Mouse (Mus musculus) midbrain, embryonic 13.5 days (tissue): ENCODE results near the gene Hist1h4d. TPM values are rescaled to one million over a fixed set of nuclear protein-coding genes. Genes with fewer than 3 reads are reported as not detected.
A peak's percentile ranks its signal among the peaks of the same experiment; 100 is the strongest.
"Not testable (repeated sequence)": the region's sequence is repeated elsewhere in the genome, so short reads cannot be mapped to it uniquely, and the experiment has no call there.

Experiments
- ATAC-seq: fragments of 200-750 bp; cut with Nextera tagmentation; 2 replicates; pipeline ENCODE4 v1.8.0; 2017; ENCODE audit warnings: mild to moderate bottlenecking, moderate TSS enrichment, moderate library complexity
- H3K27ac ChIP-seq: fragments of 300-500 bp; sonication (generic); 2 replicates; pipeline ENCODE4 v1.5.1; 2015; ENCODE audit warnings: inconsistent platforms, mild to moderate bottlenecking, moderate library complexity
- H3K27me3 ChIP-seq: fragments of 300-500 bp; sonication (generic); 2 replicates; pipeline ENCODE4 v1.6.1; 2015; ENCODE audit warnings: mild to moderate bottlenecking, inconsistent platforms
- H3K36me3 ChIP-seq: fragments of 300-500 bp; sonication (generic); 2 replicates; pipeline ENCODE4 v1.6.1; 2015; ENCODE audit warnings: mild to moderate bottlenecking, inconsistent platforms
- H3K4me1 ChIP-seq: fragments of 300-500 bp; sonication (generic); replicated peaks from 2 replicates; pipeline ENCODE4 v1.6.1; 2015; ENCODE audit warnings: inconsistent platforms
- H3K4me2 ChIP-seq: fragments of 300-500 bp; sonication (generic); replicated peaks from 2 replicates; pipeline ENCODE4 v1.6.1; 2015; ENCODE audit warnings: moderate library complexity, mild to moderate bottlenecking, inconsistent platforms
- H3K4me3 ChIP-seq: fragments of 300-500 bp; sonication (generic); replicated peaks from 2 replicates; pipeline ENCODE4 v1.5.1; 2015; ENCODE audit warnings: mild to moderate bottlenecking, inconsistent platforms
- H3K9ac ChIP-seq: fragments of 300-500 bp; sonication (generic); replicated peaks from 2 replicates; pipeline ENCODE4 v1.6.1; 2015; ENCODE audit warnings: mild to moderate bottlenecking, inconsistent platforms
- H3K9me3 ChIP-seq: fragments of 300-500 bp; sonication (generic); 2 replicates; pipeline ENCODE4 v1.6.1; 2016; ENCODE audit warnings: mild to moderate bottlenecking, inconsistent platforms
- WGBS: fragments of 180-500 bp; shearing (Covaris S2); methylation state at CpG from one replicate; pipeline ENCODE4 v1.1.7; 2015; 5-methylcytosine and 5-hydroxymethylcytosine counted together
- polyA plus RNA-seq: library from polyadenylated mRNA; unstranded; fragments of >200 nt; fragmentation: Nextera tagmentation; extraction: Ambion mirVana; gene quantifications from 2 replicates; pipeline ENCODE4 v1.2.1, GENCODE M21; 2015

Hist1h4d gene
- polyA plus RNA-seq, 1 experiment from 2014 or later, result 84.0 TPM

DNA sequence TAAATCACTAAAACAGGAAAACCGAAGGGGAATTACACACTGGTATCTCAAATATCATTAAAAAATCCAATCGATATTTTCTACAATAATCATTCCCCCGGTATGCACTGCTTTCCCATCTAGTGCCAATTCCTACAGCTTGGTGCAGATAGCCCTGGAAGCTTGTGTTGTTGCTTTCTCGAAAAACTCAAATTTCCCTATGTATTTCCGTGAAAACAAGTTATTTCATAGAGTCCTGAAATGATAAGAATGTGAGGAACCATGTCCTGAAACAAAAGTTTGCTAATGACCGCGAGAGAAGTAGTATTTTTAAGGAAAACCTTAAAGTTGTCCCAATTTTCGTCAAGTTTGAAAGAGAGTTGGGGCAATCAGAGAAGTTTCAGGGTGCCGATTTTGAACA is 27.0 kb upstream of the Hist1h4d start:
- Histone ChIP-seq H3K27ac (peak overlapping the region; percentile 91), H3K4me3 (peak overlapping the region; percentile 55), H3K27me3 (no peaks in the 10 kb centered on the region), H3K36me3 (no peaks in the 10 kb centered on the region), H3K4me1 (peaks cover 36% of the 10 kb centered on the region), H3K9ac (peak overlapping the region; percentile 78), H3K4me2 (peak overlapping the region; percentile 100), H3K9me3 (no peaks in the 10 kb centered on the region)
- ATAC-seq, result no peak
- 25% methylated on average over 9 of the region's 9 CpGs for WGBS

DNA sequence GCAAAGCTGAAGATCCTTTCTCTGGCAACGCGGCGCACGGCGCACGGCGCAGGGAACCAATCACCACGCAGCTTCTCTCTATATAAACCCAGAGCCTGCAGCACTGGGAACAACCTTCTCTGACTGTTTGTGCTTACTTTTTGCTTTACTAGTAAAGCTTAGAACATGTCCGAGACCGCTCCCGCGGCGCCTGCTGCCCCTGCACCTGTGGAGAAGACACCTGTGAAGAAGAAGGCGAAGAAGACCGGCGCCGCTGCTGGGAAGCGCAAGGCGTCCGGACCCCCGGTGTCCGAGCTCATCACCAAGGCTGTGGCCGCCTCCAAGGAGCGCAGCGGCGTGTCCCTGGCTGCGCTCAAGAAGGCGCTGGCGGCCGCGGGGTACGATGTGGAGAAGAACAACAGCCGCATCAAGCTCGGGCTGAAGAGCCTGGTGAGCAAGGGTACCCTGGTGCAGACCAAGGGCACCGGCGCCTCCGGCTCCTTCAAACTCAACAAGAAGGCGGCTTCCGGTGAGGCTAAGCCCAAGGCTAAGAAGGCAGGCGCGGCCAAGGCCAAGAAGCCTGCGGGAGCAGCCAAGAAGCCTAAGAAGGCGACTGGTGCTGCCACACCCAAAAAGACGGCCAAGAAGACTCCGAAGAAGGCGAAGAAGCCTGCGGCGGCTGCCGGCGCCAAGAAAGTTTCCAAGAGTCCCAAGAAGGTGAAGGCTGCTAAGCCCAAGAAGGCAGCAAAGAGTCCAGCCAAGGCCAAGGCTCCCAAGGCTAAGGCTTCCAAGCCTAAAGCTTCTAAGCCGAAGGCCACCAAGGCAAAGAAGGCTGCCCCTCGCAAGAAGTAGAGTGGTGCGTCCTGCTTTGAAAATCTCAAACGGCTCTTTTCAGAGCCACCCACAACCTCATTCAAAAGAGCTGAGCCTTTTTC is 26.2 kb upstream of the Hist1h4d start:
- Histone ChIP-seq H3K36me3 (no peaks in the 10 kb centered on the region), H3K9ac (peak overlapping the region; percentile 78), H3K4me1 (peaks cover 36% of the 10 kb centered on the region), H3K27ac (peak overlapping the region; percentile 91), H3K27me3 (no peaks in the 10 kb centered on the region), H3K9me3 (no peaks in the 10 kb centered on the region), H3K4me3 (peak overlapping the region; percentile 55), H3K4me2 (peak overlapping the region; percentile 100)
- WGBS, result under 1% methylated on average over 53 of the region's 54 CpGs
- peak; percentile 77 for ATAC-seq

- Histone ChIP-seq H3K4me1 (peaks cover 35% of the 10 kb centered on the region), H3K27ac (peak overlapping the region; percentile 91), H3K4me3 (peak overlapping the region; percentile 55), H3K36me3 (no peaks in the 10 kb centered on the region), H3K9ac (peak overlapping the region; percentile 78), H3K9me3 (no peaks in the 10 kb centered on the region), H3K4me2 (peak overlapping the region; percentile 100), H3K27me3 (no peaks in the 10 kb centered on the region)
- under 1% methylated on average over 18 of the region's 18 CpGs for WGBS
- peak; percentile 84 for ATAC-seq
Measured at GRCm38 (mm10) chr13:23555839-23556416, 25.5 kb upstream of the Hist1h4d start.

DNA sequence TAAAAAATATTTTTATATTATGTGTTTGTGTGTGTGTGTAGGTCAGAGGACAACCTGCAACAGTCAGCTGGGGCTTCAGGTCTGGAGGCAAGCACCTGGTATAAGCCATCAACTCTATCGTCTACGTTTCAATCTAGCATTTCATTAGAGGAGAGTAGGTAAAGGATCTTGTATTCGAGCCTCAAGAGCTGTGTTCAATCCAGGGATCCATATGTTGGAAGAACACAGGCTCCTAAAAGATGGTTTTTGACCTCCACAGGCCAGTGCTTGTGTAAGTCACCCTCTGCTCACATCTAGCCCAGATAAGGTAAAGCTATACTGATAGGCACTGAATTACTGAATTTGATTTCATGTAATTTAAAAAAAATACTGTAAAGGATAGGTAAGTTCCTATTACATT is 24.5 kb upstream of the Hist1h4d start:
- H3K27ac ChIP-seq, result no peak overlapping the region; the same call in 1 of the 2 replicates

DNA sequence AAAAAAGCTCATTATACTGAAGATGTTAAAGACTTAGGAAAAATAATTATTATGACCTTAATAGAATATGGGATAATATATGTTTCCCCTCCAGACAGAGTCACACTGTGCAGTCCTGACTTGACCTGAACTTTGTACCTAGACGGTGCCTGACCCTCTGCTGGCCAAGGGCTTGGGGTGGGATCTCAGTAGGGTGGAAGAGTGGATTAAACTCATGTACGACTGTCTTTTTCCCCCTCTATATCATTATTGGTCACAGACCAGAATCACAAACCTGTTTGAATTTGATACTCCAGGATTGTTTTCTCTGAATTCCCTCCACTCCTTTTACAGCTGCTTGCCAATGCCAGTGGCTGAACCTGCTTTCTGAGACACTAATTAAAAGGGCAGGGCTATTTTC is 20.7 kb upstream of the Hist1h4d start:
- H3K9me3 ChIP-seq, H3K36me3 ChIP-seq, H3K27ac ChIP-seq, ATAC-seq, H3K4me3 ChIP-seq, H3K27me3 ChIP-seq, H3K9ac ChIP-seq: not testable (repeated sequence)
- Histone ChIP-seq H3K4me1 (peaks cover 14% of the 10 kb centered on the region), H3K4me2 (peak overlapping the region; percentile 22)
- WGBS, result 15% methylated on average over 2 of the region's 2 CpGs

More for the DNA sequence above, 24.5 kb upstream of the Hist1h4d start:
- Histone ChIP-seq H3K9ac (no peak overlapping the region), H3K4me3 (no peak overlapping the region), H3K4me1 (peaks cover 29% of the 10 kb centered on the region), H3K27me3 (no peaks in the 10 kb centered on the region), H3K4me2 (0 out of 2 replicates have a peak overlapping the region, but pooled peaks have one; percentile 20), H3K9me3 (no peaks in the 10 kb centered on the region), H3K36me3 (no peaks in the 10 kb centered on the region)
- 77% methylated on average over 3 of the region's 3 CpGs for WGBS
- ATAC-seq, result no peak

GRCm38 (mm10) chr13:23561531-23561882 is 19.9 kb upstream of the Hist1h4d start:
- not testable (repeated sequence) for H3K9me3 ChIP-seq, ATAC-seq, H3K27me3 ChIP-seq, H3K36me3 ChIP-seq
- Histone ChIP-seq H3K27ac (peak overlapping the region; percentile 98), H3K4me1 (peaks cover 11% of the 10 kb centered on the region), H3K9ac (peak overlapping the region; percentile 74; the same call in 1 of the 2 replicates), H3K4me3 (peak overlapping the region; percentile 47), H3K4me2 (peak overlapping the region; percentile 67)
- WGBS, result 0% methylated on average over 2 of the region's 5 CpGs

DNA sequence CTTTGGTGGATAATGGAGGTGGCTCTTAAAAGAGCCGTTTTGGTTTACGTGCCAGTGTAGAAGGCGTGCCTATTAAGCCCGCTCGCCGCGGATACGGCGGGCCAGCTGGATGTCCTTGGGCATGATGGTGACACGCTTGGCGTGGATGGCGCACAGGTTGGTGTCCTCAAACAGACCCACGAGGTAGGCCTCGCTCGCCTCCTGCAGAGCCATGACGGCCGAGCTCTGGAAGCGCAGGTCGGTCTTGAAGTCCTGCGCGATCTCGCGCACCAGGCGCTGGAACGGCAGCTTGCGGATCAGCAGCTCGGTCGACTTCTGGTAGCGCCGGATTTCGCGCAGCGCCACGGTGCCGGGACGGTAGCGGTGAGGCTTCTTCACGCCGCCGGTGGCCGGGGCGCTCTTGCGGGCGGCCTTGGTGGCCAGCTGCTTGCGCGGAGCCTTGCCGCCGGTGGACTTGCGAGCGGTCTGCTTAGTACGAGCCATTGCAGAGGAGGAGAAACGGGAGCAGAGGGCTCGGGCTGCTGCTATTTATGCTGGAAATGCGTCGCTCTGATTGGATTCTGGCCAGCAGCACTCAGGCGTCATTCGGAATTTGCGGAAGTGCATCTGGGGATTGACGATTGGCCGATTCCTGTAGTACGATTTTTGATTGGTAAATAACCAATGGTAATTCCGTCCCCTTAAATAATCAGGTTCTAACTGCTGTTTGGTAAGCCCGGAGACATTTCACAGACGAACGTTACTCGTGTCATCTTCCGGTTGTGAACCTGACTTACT is 19.3 kb upstream of the Hist1h4d start, which contains the start of gene Hist1h3e:
Hist1h3e (minus strand) TSS at position 487 of the 777 bp plus-strand sequence.
- not testable (repeated sequence) for H3K36me3 ChIP-seq, H3K4me1 ChIP-seq, H3K27me3 ChIP-seq, H3K9me3 ChIP-seq
- Histone ChIP-seq H3K4me2 (peak within 1 kb of the TSS; percentile 67), H3K27ac (peak within 1 kb of the TSS; percentile 98), H3K4me3 (peak within 1 kb of the TSS; percentile 47), H3K9ac (peak within 1 kb of the TSS; percentile 74)
- WGBS, result under 1% methylated on average over 59 of the region's 67 CpGs
- ATAC-seq, result peak; percentile 98

- peak overlapping the region; percentile 98 for H3K27ac ChIP-seq
- H3K9me3 ChIP-seq, result no peaks in the 10 kb centered on the region
- no peaks in the 10 kb centered on the region for H3K27me3 ChIP-seq
- no peaks in the 10 kb centered on the region for H3K36me3 ChIP-seq
- H3K4me1 ChIP-seq, result peaks cover 7% of the 10 kb centered on the region
- peak overlapping the region; percentile 65 for H3K9ac ChIP-seq
- peak; percentile 59 for ATAC-seq
- H3K4me2 ChIP-seq, result peak overlapping the region; percentile 67
- H3K4me3 ChIP-seq, result peak overlapping the region; percentile 47
- 3% methylated on average over 18 of the region's 18 CpGs for WGBS
Measured at GRCm38 (mm10) chr13:23562699-23563462, 18.5 kb upstream of the Hist1h4d start.

GRCm38 (mm10) chr13:23564482-23564881 is 16.9 kb upstream of the Hist1h4d start:
- H3K27ac ChIP-seq, result peak overlapping the region; percentile 98; the same call in 1 of the 2 replicates
- WGBS, result 89% methylated on average over 2 of the region's 2 CpGs

GRCm38 (mm10) chr13:23570261-23571021 is 11.0 kb upstream of the Hist1h4d start:
- peak overlapping the region; percentile 51 for H3K4me3 ChIP-seq
- not testable (repeated sequence) for ATAC-seq, H3K27me3 ChIP-seq, H3K9me3 ChIP-seq, H3K36me3 ChIP-seq
- H3K9ac ChIP-seq, result peak overlapping the region; percentile 61
- WGBS, result under 1% methylated on average over 26 of the region's 41 CpGs
- peak overlapping the region; percentile 75 for H3K4me2 ChIP-seq
- peaks cover 30% of the 10 kb centered on the region for H3K4me1 ChIP-seq
- peak overlapping the region; percentile 96 for H3K27ac ChIP-seq

More at GRCm38 (mm10) chr13:23564482-23564881, 16.9 kb upstream of the Hist1h4d start:
- Histone ChIP-seq H3K4me3 (no peak overlapping the region), H3K9me3 (no peaks in the 10 kb centered on the region), H3K4me1 (peaks cover 8% of the 10 kb centered on the region), H3K27me3 (no peaks in the 10 kb centered on the region), H3K4me2 (no peak overlapping the region), H3K36me3 (no peaks in the 10 kb centered on the region), H3K9ac (no peak overlapping the region)
- no peak for ATAC-seq
